Mouse (Mus musculus) activated CD4-positive, CD25-positive, alpha-beta regulatory T cell (primary cell): ENCODE data around the gene Mre11a. TPM values are rescaled to one million over a fixed set of nuclear protein-coding genes. Genes with fewer than 3 reads are reported as not detected.

Experiments
- polyA plus RNA-seq, 2 experiments: library from polyadenylated mRNA; unstranded; fragments of 100-300 nt; shearing (Covaris generic); gene quantifications; one replicate each; pipeline ENCODE4 v1.2.1; 2017

Gene Mre11a
- polyA plus RNA-seq = 10 to 100 TPM; 30.7 to 32.8 TPM

DNA sequence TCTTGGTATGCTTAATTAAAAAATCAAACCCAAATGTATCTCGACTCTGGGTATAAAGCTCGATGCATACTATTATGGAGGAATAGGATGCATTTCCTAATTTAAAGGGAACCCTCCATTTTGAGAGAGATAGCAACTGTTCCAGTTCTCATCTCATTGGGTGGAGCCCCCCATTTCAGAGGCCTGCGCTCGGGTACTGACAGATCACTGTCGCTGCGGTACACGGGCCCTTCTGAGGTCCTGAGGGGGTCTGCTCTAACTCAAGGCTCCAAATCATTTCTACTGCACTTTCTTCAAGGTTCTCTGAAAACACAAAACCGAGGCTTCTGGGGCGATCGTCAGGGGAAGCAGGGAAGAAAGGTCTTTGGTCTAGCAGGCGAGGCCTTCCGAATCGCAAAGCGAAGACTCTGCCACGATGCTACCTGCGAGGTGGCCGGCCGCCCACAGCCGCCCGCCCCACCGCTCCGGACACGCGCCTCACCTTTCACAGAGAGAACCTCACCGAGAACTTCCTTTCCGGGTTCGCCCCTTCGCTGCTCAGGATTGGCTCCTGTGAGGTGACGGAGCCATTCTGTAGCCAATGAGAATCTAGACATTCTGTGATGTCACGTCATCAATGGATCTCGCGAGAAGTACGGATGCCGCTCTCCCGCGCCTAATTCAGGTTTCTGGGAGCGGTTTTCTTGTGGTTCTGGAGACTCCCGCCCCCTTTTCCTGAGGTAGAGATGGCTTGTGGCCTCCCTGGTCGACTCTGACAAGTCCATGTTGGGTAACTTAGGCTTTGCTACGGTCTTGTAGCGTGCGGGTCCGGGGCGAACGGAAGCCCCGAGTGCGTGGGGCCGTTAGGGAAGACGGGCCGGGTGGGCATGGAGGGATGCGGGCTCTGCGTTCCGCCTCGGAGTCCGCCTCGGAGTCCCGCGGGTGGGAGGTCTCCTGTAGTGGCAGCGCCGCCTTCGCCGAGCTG, at the start of gene Mre11a, which contains the start of gene Ankrd49:
Gene Mre11a (plus strand): TSS at position 616 of the 964 bp plus-strand sequence.
Gene Ankrd49 (minus strand): TSS at position 818 of the 964 bp plus-strand sequence.

GRCm38 (mm10) chr9:14740151-14740924, 44.1 kb upstream of the Mre11a start, which contains the start of gene Piwil4:
Gene Piwil4, minus strand, starts transcription at chr9:14740733.

GRCm38 (mm10) chr9:14752001-14752522, 32.4 kb upstream of the Mre11a start, which contains the start of gene Fut4:
Gene Fut4, minus strand, starts transcription at chr9:14752393.

DNA sequence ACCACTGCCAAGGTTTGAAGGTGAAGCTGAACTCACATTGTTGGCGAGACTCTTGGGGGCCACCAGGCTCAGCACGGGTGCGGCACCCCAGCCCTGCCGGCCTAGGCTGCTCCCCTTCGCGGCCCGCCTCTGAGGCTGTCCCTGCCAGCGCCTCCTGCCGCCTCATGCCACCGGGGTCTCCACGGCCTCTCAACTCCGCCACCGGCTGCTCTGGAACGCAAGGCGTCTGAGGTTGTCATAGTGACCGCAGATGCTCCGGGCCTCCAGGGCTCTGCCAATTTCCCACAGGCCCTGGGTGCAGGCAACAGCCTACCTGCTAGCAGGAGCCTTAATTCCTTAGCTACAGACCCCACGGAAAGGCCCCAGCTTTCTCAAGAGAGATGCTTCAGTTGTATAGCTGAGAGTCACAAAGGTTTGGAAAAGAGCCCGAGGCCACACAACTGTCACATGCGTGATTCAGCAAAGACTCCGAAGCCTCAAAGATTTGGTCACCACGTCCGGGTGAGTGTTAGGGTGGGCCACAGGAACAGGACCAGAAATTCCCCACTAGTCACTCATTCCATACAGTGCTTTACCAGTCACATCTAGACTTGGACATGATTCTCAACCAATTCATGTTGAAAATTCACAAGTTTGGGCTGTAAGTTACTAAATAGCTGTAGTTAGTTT, 13.5 kb upstream of the Mre11a start, which contains the start of gene 1700012B09Rik:
Gene 1700012B09Rik (minus strand): TSS at position 228 of the 669 bp plus-strand sequence.

DNA sequence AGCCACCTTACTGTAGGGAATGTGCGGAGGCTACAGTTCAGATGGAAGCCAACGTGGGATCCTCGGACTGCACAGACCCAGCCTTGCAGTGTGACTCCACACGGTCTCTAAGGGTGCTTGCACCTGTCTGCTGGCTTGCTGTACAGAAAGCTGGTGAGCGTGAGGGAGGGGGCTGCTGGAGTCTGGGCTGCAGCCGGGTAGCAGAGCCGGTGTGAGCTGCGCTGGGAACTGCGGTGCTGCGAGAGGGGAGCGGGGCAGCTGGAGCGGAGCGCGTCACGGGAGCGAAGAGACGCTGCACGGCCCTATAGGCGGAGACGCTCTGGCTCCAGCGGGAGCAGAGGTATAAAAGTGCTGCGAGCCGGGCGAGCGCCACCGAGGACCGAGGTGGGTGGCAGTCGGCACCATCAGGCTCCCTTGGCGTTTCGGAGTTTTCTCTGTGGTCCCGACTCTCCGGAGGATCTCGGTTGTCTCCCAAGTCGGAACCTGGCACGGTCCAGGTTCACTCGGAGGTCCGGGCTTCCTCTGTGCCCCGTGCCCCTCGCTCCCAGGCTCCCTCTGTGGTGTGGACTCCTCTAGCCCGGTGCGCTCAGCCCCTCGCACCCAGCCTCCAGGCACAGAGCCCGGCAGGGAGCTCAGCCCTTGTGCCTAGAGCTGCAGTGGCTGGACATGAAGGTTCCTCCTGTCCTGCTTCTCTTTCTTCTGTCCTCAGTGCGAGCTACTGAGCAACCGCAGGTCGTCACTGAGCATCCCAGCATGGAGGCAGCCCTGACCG, 75.6 kb downstream of the Mre11a start, which contains the start of gene Gpr83:
Gene Gpr83 (plus strand): TSS at position 343 of the 772 bp plus-strand sequence.

Other genes starting within 250 kb of the Mre11a start
- under 1 TPM; 0.21 to 0.32 TPM for gene Amotl1, start 139.6 kb upstream of the Mre11a start, polyA plus RNA-seq
- not detected for gene Piwil4, start 43.9 kb upstream of the Mre11a start, polyA plus RNA-seq
- under 1 TPM; 0.11 to 0.26 TPM for gene Fut4, start 32.3 kb upstream of the Mre11a start, polyA plus RNA-seq
- gene 1700012B09Rik, start 13.6 kb upstream of the Mre11a start, polyA plus RNA-seq = not detected
- gene Ankrd49, start 202 bp downstream of the Mre11a start, polyA plus RNA-seq = 10 to 100 TPM; 19.1 to 27.1 TPM
- 100 to 1,000 TPM in 1 of 2 experiments, 10 to 100 TPM in 1; 76.0 to 121 TPM for gene Gpr83, start 75.6 kb downstream of the Mre11a start, polyA plus RNA-seq
- 100 to 1,000 TPM; 496 to 727 TPM for gene Izumo1r, start 119.3 kb downstream of the Mre11a start, polyA plus RNA-seq